Mouse (Mus musculus): ENCODE data around the gene Fuca1. TPM values are rescaled to one million over a fixed set of nuclear protein-coding genes. Genes with fewer than 3 reads are reported as not detected.

The Fuca1 gene
- polyA plus RNA-seq, 1 experiment from 2014 or later: 70.1 TPM

GRCm38 (mm10) chr4:135898380-135899049 is 22.0 kb upstream of the Fuca1 start:
- H3K36me3 ChIP-seq (ENCODE audit: control insufficient read depth, insufficient read depth, low read length): no peaks in the 10 kb centered on the region
- no peak for ATAC-seq
- 78% methylated on average over 8 of the region's 9 CpGs for whole genome bisulfite sequencing

GRCm38 (mm10) chr4:135899050-135899448 is 21.5 kb upstream of the Fuca1 start:
- Histone ChIP-seq H3K4me1 (ENCODE audit: control insufficient read depth, insufficient read depth, low read length) (no peaks in the 10 kb centered on the region), H3K4me3 (ENCODE audit: low read depth, low read length) (no peak overlapping the region)
- 92% methylated on average over 7 of the region's 7 CpGs for WGBS

More at GRCm38 (mm10) chr4:135898380-135899049, 22.0 kb upstream of the Fuca1 start:
- Histone ChIP-seq H3K4me3 (ENCODE audit: low read depth, low read length) (no peak overlapping the region), H3K27ac (ENCODE audit: low read length) (no peak overlapping the region), H3K4me1 (ENCODE audit: control insufficient read depth, insufficient read depth, low read length) (no peaks in the 10 kb centered on the region), H3K4me2 (ENCODE audit: low read length) (no peak overlapping the region), H3K9me3 (replicated peaks; ENCODE audit: control insufficient read depth, low read length, poor library complexity, severe bottlenecking) (no peaks in the 10 kb centered on the region), H3K9ac (ENCODE audit: low read depth, low read length) (no peak overlapping the region), H3K27me3 (ENCODE audit: control insufficient read depth, insufficient read depth, low read depth, low read length) (no peaks in the 10 kb centered on the region)

GRCm38 (mm10) chr4:135900008-135900407 is 20.5 kb upstream of the Fuca1 start:
- Histone ChIP-seq H3K4me3 (ENCODE audit: low read depth, low read length) (no peak overlapping the region), H3K9me3 (replicated peaks; ENCODE audit: control insufficient read depth, low read length, poor library complexity, severe bottlenecking) (no peaks in the 10 kb centered on the region), H3K4me1 (ENCODE audit: control insufficient read depth, insufficient read depth, low read length) (no peaks in the 10 kb centered on the region), H3K27ac (ENCODE audit: low read length) (no peak overlapping the region), H3K36me3 (ENCODE audit: control insufficient read depth, insufficient read depth, low read length) (no peaks in the 10 kb centered on the region), H3K4me2 (ENCODE audit: low read length) (no peak overlapping the region), H3K27me3 (ENCODE audit: control insufficient read depth, insufficient read depth, low read depth, low read length) (no peaks in the 10 kb centered on the region), H3K9ac (ENCODE audit: low read depth, low read length) (no peak overlapping the region)
- ATAC-seq: no peak
- 79% methylated on average over 5 of the region's 5 CpGs for WGBS

More at GRCm38 (mm10) chr4:135899050-135899448, 21.5 kb upstream of the Fuca1 start:
- ATAC-seq: no peak
- no peaks in the 10 kb centered on the region for H3K36me3 ChIP-seq (ENCODE audit: control insufficient read depth, insufficient read depth, low read length)
- H3K27me3 ChIP-seq (ENCODE audit: control insufficient read depth, insufficient read depth, low read depth, low read length): no peaks in the 10 kb centered on the region
- H3K9ac ChIP-seq (ENCODE audit: low read depth, low read length): no peak overlapping the region
- no peak overlapping the region for H3K27ac ChIP-seq (ENCODE audit: low read length)
- no peaks in the 10 kb centered on the region for H3K9me3 ChIP-seq (replicated peaks; ENCODE audit: control insufficient read depth, low read length, poor library complexity, severe bottlenecking)
- H3K4me2 ChIP-seq (ENCODE audit: low read length): no peak overlapping the region

- no peak overlapping the region for H3K4me3 ChIP-seq (ENCODE audit: low read depth, low read length)
- H3K27ac ChIP-seq (ENCODE audit: low read length): no peak overlapping the region
- H3K4me2 ChIP-seq (ENCODE audit: low read length): no peak overlapping the region
- H3K27me3 ChIP-seq (ENCODE audit: control insufficient read depth, insufficient read depth, low read depth, low read length): no peaks in the 10 kb centered on the region
- H3K9ac ChIP-seq (ENCODE audit: low read depth, low read length): no peak overlapping the region
- H3K36me3 ChIP-seq (ENCODE audit: control insufficient read depth, insufficient read depth, low read length): no peaks in the 10 kb centered on the region
- ATAC-seq: no peak
- WGBS: 91% methylated on average over 4 of the region's 4 CpGs
- H3K4me1 ChIP-seq (ENCODE audit: control insufficient read depth, insufficient read depth, low read length): no peaks in the 10 kb centered on the region
- H3K9me3 ChIP-seq (replicated peaks; ENCODE audit: control insufficient read depth, low read length, poor library complexity, severe bottlenecking): no peaks in the 10 kb centered on the region
These were observed 17.8 kb upstream of the Fuca1 start for GRCm38 (mm10) chr4:135902606-135903242.

- Histone ChIP-seq H3K4me1 (ENCODE audit: control insufficient read depth, insufficient read depth, low read length) (no peaks in the 10 kb centered on the region), H3K27me3 (ENCODE audit: control insufficient read depth, insufficient read depth, low read depth, low read length) (no peaks in the 10 kb centered on the region), H3K4me2 (ENCODE audit: low read length) (no peak overlapping the region), H3K9me3 (replicated peaks; ENCODE audit: control insufficient read depth, low read length, poor library complexity, severe bottlenecking) (no peaks in the 10 kb centered on the region), H3K27ac (ENCODE audit: low read length) (no peak overlapping the region), H3K4me3 (ENCODE audit: low read depth, low read length) (no peak overlapping the region), H3K36me3 (ENCODE audit: control insufficient read depth, insufficient read depth, low read length) (no peaks in the 10 kb centered on the region), H3K9ac (ENCODE audit: low read depth, low read length) (no peak overlapping the region)
- no peak for ATAC-seq
- WGBS: 68% methylated on average over 1 of the region's 1 CpGs
These were observed 15.7 kb upstream of the Fuca1 start for GRCm38 (mm10) chr4:135904810-135905209.

- Histone ChIP-seq H3K9ac (ENCODE audit: low read depth, low read length) (no peak overlapping the region), H3K4me2 (ENCODE audit: low read length) (no peak overlapping the region), H3K4me1 (ENCODE audit: control insufficient read depth, insufficient read depth, low read length) (no peaks in the 10 kb centered on the region), H3K27me3 (ENCODE audit: control insufficient read depth, insufficient read depth, low read depth, low read length) (no peaks in the 10 kb centered on the region), H3K27ac (ENCODE audit: low read length) (no peak overlapping the region), H3K36me3 (ENCODE audit: control insufficient read depth, insufficient read depth, low read length) (no peaks in the 10 kb centered on the region), H3K9me3 (replicated peaks; ENCODE audit: control insufficient read depth, low read length, poor library complexity, severe bottlenecking) (no peaks in the 10 kb centered on the region), H3K4me3 (ENCODE audit: low read depth, low read length) (no peak overlapping the region)
- no peak for ATAC-seq
- WGBS: 93% methylated on average over 3 of the region's 3 CpGs
These were observed 13.9 kb upstream of the Fuca1 start for GRCm38 (mm10) chr4:135906633-135907032.

GRCm38 (mm10) chr4:135909326-135910066 is 11.0 kb upstream of the Fuca1 start:
- WGBS: 79% methylated on average over 13 of the region's 13 CpGs
- H3K36me3 ChIP-seq (ENCODE audit: control insufficient read depth, insufficient read depth, low read length): no peaks in the 10 kb centered on the region
- no peak overlapping the region for H3K4me2 ChIP-seq (ENCODE audit: low read length)
- no peak overlapping the region for H3K9ac ChIP-seq (ENCODE audit: low read depth, low read length)
- no peak overlapping the region for H3K4me3 ChIP-seq (ENCODE audit: low read depth, low read length)
- H3K9me3 ChIP-seq (replicated peaks; ENCODE audit: control insufficient read depth, low read length, poor library complexity, severe bottlenecking): no peaks in the 10 kb centered on the region
- no peaks in the 10 kb centered on the region for H3K27me3 ChIP-seq (ENCODE audit: control insufficient read depth, insufficient read depth, low read depth, low read length)
- 0 out of 2 replicates have a peak, but pooled peaks cover 2% of the 10 kb centered on the region for H3K4me1 ChIP-seq (ENCODE audit: control insufficient read depth, insufficient read depth, low read length)
- no peak overlapping the region for H3K27ac ChIP-seq (ENCODE audit: low read length)
- no peak for ATAC-seq

GRCm38 (mm10) chr4:135911531-135911930 is 9.0 kb upstream of the Fuca1 start:
- Histone ChIP-seq H3K9ac (ENCODE audit: low read depth, low read length) (no peak overlapping the region), H3K27me3 (ENCODE audit: control insufficient read depth, insufficient read depth, low read depth, low read length) (no peaks in the 10 kb centered on the region), H3K27ac (ENCODE audit: low read length) (no peak overlapping the region), H3K4me2 (ENCODE audit: low read length) (no peak overlapping the region), H3K4me1 (ENCODE audit: control insufficient read depth, insufficient read depth, low read length) (0 out of 2 replicates have a peak, but pooled peaks cover 2% of the 10 kb centered on the region), H3K4me3 (ENCODE audit: low read depth, low read length) (no peak overlapping the region), H3K36me3 (ENCODE audit: control insufficient read depth, insufficient read depth, low read length) (no peaks in the 10 kb centered on the region), H3K9me3 (replicated peaks; ENCODE audit: control insufficient read depth, low read length, poor library complexity, severe bottlenecking) (no peaks in the 10 kb centered on the region)
- no peak for ATAC-seq
- WGBS: 68% methylated on average over 7 of the region's 7 CpGs

- Histone ChIP-seq H3K27ac (ENCODE audit: low read length) (no peak overlapping the region), H3K9me3 (replicated peaks; ENCODE audit: control insufficient read depth, low read length, poor library complexity, severe bottlenecking) (no peaks in the 10 kb centered on the region), H3K4me2 (ENCODE audit: low read length) (no peak overlapping the region), H3K27me3 (ENCODE audit: control insufficient read depth, insufficient read depth, low read depth, low read length) (no peaks in the 10 kb centered on the region), H3K9ac (ENCODE audit: low read depth, low read length) (no peak overlapping the region), H3K36me3 (ENCODE audit: control insufficient read depth, insufficient read depth, low read length) (no peaks in the 10 kb centered on the region), H3K4me1 (ENCODE audit: control insufficient read depth, insufficient read depth, low read length) (0 out of 2 replicates have a peak, but pooled peaks cover 2% of the 10 kb centered on the region), H3K4me3 (ENCODE audit: low read depth, low read length) (no peak overlapping the region)
- ATAC-seq: no peak
- WGBS: 50% methylated on average over 3 of the region's 3 CpGs
These were observed 8.4 kb upstream of the Fuca1 start for GRCm38 (mm10) chr4:135912164-135912563.

All from midbrain, embryonic 16.5 days (tissue).